Mouse (Mus musculus) CH12.LX (cell line): ENCODE measurements around the gene Tspan5. TPM values are rescaled to one million over a fixed set of nuclear protein-coding genes. Genes with fewer than 3 reads are reported as not detected.

Experiments
- DNase-seq: peaks from one replicate; pipeline ENCODE4 v3.0.0-alpha.2; 2013; ENCODE audit errors: extremely low read depth
- H3K27ac ChIP-seq: 2 replicates; pipeline ENCODE4 v1.5.1; 2012; ENCODE audit warnings: low read depth, mild to moderate bottlenecking, control low read depth, moderate library complexity; ENCODE audit not compliant: insufficient read depth
- H3K27me3 ChIP-seq: replicated peaks from 2 replicates; pipeline ENCODE3; 2012; ENCODE audit warnings: inconsistent platforms
- H3K36me3 ChIP-seq, 2 experiments: replicated peaks in 1 of 2; 2 replicates each; pipeline versions ENCODE3 to v1.6.1; 2012; ENCODE audit warnings: inconsistent platforms in 1 of 2, low read length in 1 of 2, mild to moderate bottlenecking in 1 of 2, mixed read lengths in 1 of 2, moderate library complexity in 1 of 2; ENCODE audit not compliant: control insufficient read depth in 1 of 2, insufficient read depth in 1 of 2
- H3K4me1 ChIP-seq, 2 experiments: 2 replicates each; pipeline ENCODE4 v1.6.1; 2012; ENCODE audit warnings: inconsistent platforms in 1 of 2, moderate library complexity in 1 of 2; ENCODE audit not compliant: insufficient read depth in 2 of 2, control insufficient read depth in 1 of 2
- H3K4me2 ChIP-seq: 2 replicates; pipeline ENCODE4 v1.6.1; 2012; ENCODE audit warnings: low read depth, mild to moderate bottlenecking, control low read depth; ENCODE audit not compliant: poor library complexity, insufficient read depth, severe bottlenecking
- H3K4me3 ChIP-seq, 3 experiments: fragments of 150-350 bp in 1 of 3; sonication (generic) in 1 of 3; replicated peaks in 1 of 3; 2 replicates each; pipeline versions ENCODE3 to v1.5.1; 2011 to 2012; ENCODE audit warnings: low read depth in 2 of 3, low read length in 2 of 3, mild to moderate bottlenecking in 2 of 3, moderate library complexity in 2 of 3, control low read depth in 1 of 3, improper control_type of control experiment in 1 of 3, inconsistent platforms in 1 of 3, mixed read lengths in 1 of 3; ENCODE audit not compliant: poor library complexity in 1 of 3
- H3K79me2 ChIP-seq: replicated peaks from 2 replicates; pipeline ENCODE4 v1.6.1; 2012; ENCODE audit warnings: mild to moderate bottlenecking, moderate library complexity; ENCODE audit not compliant: control insufficient read depth, poor library complexity, insufficient read depth, severe bottlenecking; ENCODE audit errors: extremely low read depth
- H3K9ac ChIP-seq: 2 replicates; pipeline ENCODE4 v1.6.1; 2012; ENCODE audit warnings: low read depth, mild to moderate bottlenecking, control low read depth, moderate library complexity; ENCODE audit not compliant: insufficient read depth
- H3K9me3 ChIP-seq: replicated peaks from 2 replicates; pipeline ENCODE3; 2012; ENCODE audit warnings: low read length, inconsistent platforms, mixed read lengths
- BHLHE40 ChIP-seq: IDR thresholded peaks from 2 replicates; pipeline ENCODE4 v1.6.1; 2011; ENCODE audit warnings: mild to moderate bottlenecking, low read depth, low read length, improper control_type of control experiment
- CHD1 ChIP-seq: IDR thresholded peaks from 2 replicates; pipeline ENCODE4 v1.6.1; 2012; ENCODE audit warnings: low read depth, low read length, improper control_type of control experiment, inconsistent platforms
- CHD2 ChIP-seq: IDR thresholded peaks from 2 replicates; pipeline ENCODE4 v1.6.1; 2011; ENCODE audit warnings: low read length, improper control_type of control experiment
- CTCF ChIP-seq, 2 experiments: IDR thresholded peaks in 1 of 2; conservative IDR thresholded peaks in 1 of 2; 2 replicates each; pipeline ENCODE4 v1.5.1; 2011 to 2012; ENCODE audit warnings: low read depth in 2 of 2, low read length in 2 of 2, improper control_type of control experiment in 1 of 2, inconsistent platforms in 1 of 2, mild to moderate bottlenecking in 1 of 2, moderate library complexity in 1 of 2
- E2F4 ChIP-seq: IDR thresholded peaks from 2 replicates; pipeline ENCODE4 v1.6.1; 2011; ENCODE audit warnings: low read depth, low read length, improper control_type of control experiment; ENCODE audit not compliant: insufficient replicate concordance
- ELF1 ChIP-seq: IDR thresholded peaks from 2 replicates; pipeline ENCODE4 v1.6.1; 2014; ENCODE audit warnings: low read depth, mild to moderate bottlenecking, inconsistent platforms, low read length, improper control_type of control experiment
- EP300 ChIP-seq: IDR thresholded peaks from 2 replicates; pipeline ENCODE4 v1.6.1; 2011; ENCODE audit warnings: low read length, improper control_type of control experiment
- ETS1 ChIP-seq: conservative IDR thresholded peaks from 2 replicates; pipeline ENCODE4 v1.6.1; 2012; ENCODE audit warnings: low read depth, mild to moderate bottlenecking, inconsistent platforms, low read length, improper control_type of control experiment, moderate library complexity
- GABPA ChIP-seq: IDR thresholded peaks from 2 replicates; pipeline ENCODE4 v1.6.1; 2012; ENCODE audit warnings: low read depth, low read length, improper control_type of control experiment, inconsistent platforms; ENCODE audit not compliant: insufficient replicate concordance
- HCFC1 ChIP-seq: IDR thresholded peaks from 2 replicates; pipeline ENCODE4 v1.6.1; 2012; ENCODE audit warnings: low read depth, mild to moderate bottlenecking, inconsistent platforms, low read length, improper control_type of control experiment
- IRF4 ChIP-seq: IDR thresholded peaks from 2 replicates; pipeline ENCODE4 v1.6.1; 2014; ENCODE audit warnings: low read depth, mild to moderate bottlenecking, inconsistent platforms, low read length, improper control_type of control experiment
- JUN ChIP-seq: IDR thresholded peaks from 2 replicates; pipeline ENCODE4 v1.6.1; 2011; ENCODE audit warnings: low read depth, mild to moderate bottlenecking, low read length, improper control_type of control experiment, moderate library complexity; ENCODE audit not compliant: insufficient read depth
- JUND ChIP-seq: conservative IDR thresholded peaks from 2 replicates; pipeline ENCODE4 v1.6.1; 2011; ENCODE audit warnings: low read depth, low read length, improper control_type of control experiment
- KAT2A ChIP-seq: IDR thresholded peaks from 2 replicates; pipeline ENCODE4 v1.6.1; 2012; ENCODE audit warnings: low read length, improper control_type of control experiment, inconsistent platforms; ENCODE audit not compliant: insufficient replicate concordance
- MAFK ChIP-seq: IDR thresholded peaks from 2 replicates; pipeline ENCODE4 v1.6.1; 2011; ENCODE audit warnings: low read length, improper control_type of control experiment; ENCODE audit not compliant: insufficient replicate concordance
- MAX ChIP-seq: IDR thresholded peaks from 2 replicates; pipeline ENCODE4 v1.6.1; 2011; ENCODE audit warnings: low read length, improper control_type of control experiment
- MAZ ChIP-seq: IDR thresholded peaks from 2 replicates; pipeline ENCODE4 v1.6.1; 2012; ENCODE audit warnings: low read depth, mild to moderate bottlenecking, inconsistent platforms, low read length, improper control_type of control experiment, moderate library complexity
- MEF2A ChIP-seq: IDR thresholded peaks from 2 replicates; pipeline ENCODE4 v1.6.1; 2014; ENCODE audit warnings: low read depth, mild to moderate bottlenecking, inconsistent platforms, low read length, improper control_type of control experiment, borderline replicate concordance
- MXI1 ChIP-seq: IDR thresholded peaks from 2 replicates; pipeline ENCODE4 v1.6.1; 2011; ENCODE audit warnings: mild to moderate bottlenecking, low read depth, low read length, improper control_type of control experiment
- MYC ChIP-seq: IDR thresholded peaks from 2 replicates; pipeline ENCODE4 v1.6.1; 2011; ENCODE audit warnings: low read depth, mild to moderate bottlenecking, improper control_type of control experiment, low read length
- NELFE ChIP-seq: IDR thresholded peaks from 2 replicates; pipeline ENCODE4 v1.6.1; 2011; ENCODE audit warnings: low read depth, low read length, improper control_type of control experiment
- NRF1 ChIP-seq: IDR thresholded peaks from 2 replicates; pipeline ENCODE4 v1.6.1; 2014; ENCODE audit warnings: low read depth, mild to moderate bottlenecking, inconsistent platforms, low read length, improper control_type of control experiment, moderate library complexity
- PAX5 ChIP-seq: IDR thresholded peaks from 2 replicates; pipeline ENCODE4 v1.6.1; 2012; ENCODE audit warnings: low read length, inconsistent platforms, mixed read lengths
- POLR2A ChIP-seq: IDR thresholded peaks from 2 replicates; pipeline ENCODE4 v1.6.1; 2011; ENCODE audit warnings: low read depth, mild to moderate bottlenecking, improper control_type of control experiment, low read length
- POLR2AphosphoS2 ChIP-seq: IDR thresholded peaks from 2 replicates; pipeline ENCODE4 v1.6.1; 2011; ENCODE audit warnings: low read depth, low read length, improper control_type of control experiment
- RAD21 ChIP-seq: IDR thresholded peaks from 2 replicates; pipeline ENCODE4 v1.6.1; 2011; ENCODE audit warnings: low read depth, mild to moderate bottlenecking, low read length, improper control_type of control experiment, moderate library complexity
- RCOR1 ChIP-seq: conservative IDR thresholded peaks from 2 replicates; pipeline ENCODE4 v1.6.1; 2012; ENCODE audit warnings: low read depth, mild to moderate bottlenecking, inconsistent platforms, low read length, improper control_type of control experiment
- SIN3A ChIP-seq: IDR thresholded peaks from 2 replicates; pipeline ENCODE4 v1.6.1; 2012; ENCODE audit warnings: low read length, improper control_type of control experiment, inconsistent platforms
- SMC3 ChIP-seq: IDR thresholded peaks from 2 replicates; pipeline ENCODE4 v1.6.1; 2011; ENCODE audit warnings: low read depth, low read length, improper control_type of control experiment
- TBP ChIP-seq: conservative IDR thresholded peaks from 2 replicates; pipeline ENCODE4 v1.6.1; 2011; ENCODE audit warnings: low read depth, low read length, improper control_type of control experiment
- TCF12 ChIP-seq: IDR thresholded peaks from 2 replicates; pipeline ENCODE4 v1.6.1; 2014; ENCODE audit warnings: low read depth, mild to moderate bottlenecking, inconsistent platforms, low read length, improper control_type of control experiment
- UBTF ChIP-seq: IDR thresholded peaks from 2 replicates; pipeline ENCODE4 v1.6.1; 2012; ENCODE audit warnings: low read depth, mild to moderate bottlenecking, inconsistent platforms, low read length, improper control_type of control experiment, moderate library complexity
- USF1 ChIP-seq: IDR thresholded peaks from 2 replicates; pipeline ENCODE4 v1.6.1; 2014; ENCODE audit warnings: low read depth, mild to moderate bottlenecking, inconsistent platforms, low read length, improper control_type of control experiment
- USF2 ChIP-seq: conservative IDR thresholded peaks from 2 replicates; pipeline ENCODE4 v1.6.1; 2011; ENCODE audit warnings: low read depth, low read length, improper control_type of control experiment
- ZC3H11A ChIP-seq: IDR thresholded peaks from 2 replicates; pipeline ENCODE4 v1.6.1; 2012; ENCODE audit warnings: low read depth, mild to moderate bottlenecking, inconsistent platforms, low read length, improper control_type of control experiment
- ZKSCAN1 ChIP-seq: IDR thresholded peaks from 2 replicates; pipeline ENCODE4 v1.6.1; 2012; ENCODE audit warnings: low read depth, inconsistent platforms, low read length, improper control_type of control experiment, borderline replicate concordance
- ZMIZ1 ChIP-seq: IDR thresholded peaks from 2 replicates; pipeline ENCODE4 v1.6.1; 2012; ENCODE audit warnings: low read depth, mild to moderate bottlenecking, inconsistent platforms, low read length, improper control_type of control experiment
- ZNF384 ChIP-seq: IDR thresholded peaks from 2 replicates; pipeline ENCODE4 v1.6.1; 2012; ENCODE audit warnings: low read depth, low read length, improper control_type of control experiment, inconsistent platforms
- dilution Hi-C: fragments of 300-500 bp; cut with MboI; formaldehyde crosslinking; loops from 2 replicates; pipeline ENCODE4 v1.14.3; 2020; ENCODE audit warnings: low sequenced_read_pairs; ENCODE audit not compliant: extremely low pct_unique_long_range_greater_than_20kb, extremely low pct_ligation_motif_present
- in situ Hi-C: fragments of 300-500 bp; cut with MboI; formaldehyde crosslinking; loops from 3 replicates; pipeline ENCODE4 v1.14.3; 2019; ENCODE audit warnings: low sequenced_read_pairs, low pct_ligation_motif_present, low pct_unique_long_range_greater_than_20kb, mixed read lengths
- polyA plus RNA-seq: library from polyadenylated mRNA; unstranded; fragments of >175 nt; gene quantifications from 2 replicates; pipeline ENCODE4 v1.2.1, GENCODE M21; 2012; ENCODE audit warnings: low read depth; ENCODE audit not compliant: insufficient read length
- total RNA-seq, 2 experiments: library from RNA; depleted of rRNA; stranded (reverse); fragments of 300-350 nt in 1 of 2; fragments of >200 nt in 1 of 2; gene quantifications; 2 replicates each; pipeline ENCODE4 v1.2.3; 2012 to 2014

Gene Tspan5
- total and polyA plus RNA-seq, 3 experiments: 17.2 to 43.1 (median 25.9) TPM

DNA sequence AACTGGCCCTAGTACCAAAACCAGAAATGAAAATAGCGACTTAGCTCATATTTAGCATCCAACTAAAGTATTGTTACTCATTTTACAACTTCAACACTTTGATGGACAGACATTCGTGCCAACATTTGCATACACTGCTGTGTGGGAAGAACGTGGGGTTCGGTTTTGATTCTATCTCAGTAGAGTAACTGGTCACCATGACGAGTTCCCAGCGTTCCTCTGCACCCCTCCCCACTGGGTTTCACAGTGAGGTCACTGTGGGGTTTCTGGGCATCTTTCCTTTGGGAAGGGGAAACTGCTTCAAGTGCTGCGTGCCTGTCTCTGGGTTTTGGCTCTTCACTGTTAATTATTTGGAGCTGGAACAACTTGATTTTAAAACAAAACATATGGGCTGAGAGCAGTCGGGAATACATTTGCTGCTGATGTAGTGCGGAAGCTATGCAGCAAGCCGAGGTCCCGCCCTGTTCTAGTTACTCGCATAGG is 122.2 kb downstream of the Tspan5 start:
- Histone ChIP-seq H3K27ac (peak overlapping the region; percentile 26), H3K9me3 (no peaks in the 10 kb centered on the region), H3K36me3 (peaks cover 0 to 27% of the 10 kb centered on the region in 2 experiments), H3K9ac (peak overlapping the region; percentile 36), H3K4me2 (peak overlapping the region; percentile 42), H3K4me3 (peak overlapping the region in 2 of 3 experiments; percentile 0 to 1), H3K79me2 (no peaks in the 10 kb centered on the region), H3K4me1 (peaks cover 18 to 51% of the 10 kb centered on the region in 2 experiments)
- peak; percentile 90 for DNase-seq
- dilution Hi-C loops (no loop called here), in situ Hi-C loops (no loop called here)
- no peak; the same call in none of the 2 replicates for TF ChIP-seq ZMIZ1
- peak; percentile 31; the same call in 1 of the 2 replicates for TF ChIP-seq ZNF384
- peak; percentile 91 for TF ChIP-seq CHD2
- TF ChIP-seq POLR2A: peak; percentile 50; the same call in 1 of the 2 replicates
- peak; percentile 22; the same call in 1 of the 2 replicates for TF ChIP-seq SMC3
- 0 out of 2 replicates have a peak, but pooled peaks have one; percentile 23 for TF ChIP-seq NELFE
- peak; percentile 99 for TF ChIP-seq MEF2A
- TF ChIP-seq CHD1: no peak
- TF ChIP-seq ELF1: peak; percentile 38; the same call in 1 of the 2 replicates
- TF ChIP-seq UBTF: no peak
- TF ChIP-seq RAD21: no peak; the same call in none of the 2 replicates
- TF ChIP-seq ETS1: peak; percentile 94
- TF ChIP-seq HCFC1: peak; percentile 56
- TF ChIP-seq USF1: no peak
- TF ChIP-seq MYC: peak; percentile 96
- 0 out of 2 replicates have a peak, but pooled peaks have one; percentile 37 for TF ChIP-seq KAT2A
- peak; percentile 95 for TF ChIP-seq MAZ
- TF ChIP-seq MAFK: peak; percentile 85
- peak; percentile 87 for TF ChIP-seq SIN3A
- 0 out of 2 replicates have a peak, but pooled peaks have one; percentile 34 for TF ChIP-seq NRF1
- TF ChIP-seq CTCF (conservative IDR thresholded peaks at IDR 0.05 in 1 of 2, IDR thresholded peaks at IDR 0.05 in 1 of 2; ENCODE audit: low read depth in 2 of 2, low read length in 2 of 2): no peak
- TF ChIP-seq MAX: peak; percentile 72
- TF ChIP-seq GABPA: no peak
- peak; percentile 98 for TF ChIP-seq EP300
- no peak for TF ChIP-seq ZKSCAN1
- TF ChIP-seq USF2: no peak
- TF ChIP-seq PAX5: no peak
- peak; percentile 66; the same call in 1 of the 2 replicates for TF ChIP-seq TBP
- TF ChIP-seq RCOR1: peak; percentile 99
- TF ChIP-seq POLR2AphosphoS2: no peak
- TF ChIP-seq E2F4: no peak
- TF ChIP-seq MXI1: peak; percentile 73
- TF ChIP-seq JUN: peak; percentile 99
- TF ChIP-seq TCF12: peak; percentile 97
- TF ChIP-seq JUND: peak; percentile 99
- TF ChIP-seq ZC3H11A: no peak
- TF ChIP-seq BHLHE40: peak; percentile 97
- TF ChIP-seq IRF4: peak; percentile 99
- TF ChIP-seq, all 38 proteins: peak for 25
- no peaks in the 10 kb centered on the region for H3K27me3 ChIP-seq
